Mouse (Mus musculus) thymus, adult 2 months (tissue): Measurements from ENCODE around the gene Ap3m1.

Experiments
- CTCF ChIP-seq: fragments of 200-500 bp; IDR thresholded peaks from 2 replicates; pipeline ENCODE4 v1.5.1; 2012; ENCODE audit warnings: mild to moderate bottlenecking, control low read depth, low read length, moderate library complexity, borderline replicate concordance; ENCODE audit not compliant: control insufficient read depth, poor library complexity, insufficient read depth; ENCODE audit errors: extremely low read depth
- POLR2A ChIP-seq: fragments of 200-500 bp; IDR thresholded peaks from 2 replicates; pipeline ENCODE4 v1.6.1; 2012; ENCODE audit warnings: mild to moderate bottlenecking, low read length, control low read depth, moderate library complexity; ENCODE audit not compliant: control insufficient read depth, poor library complexity, insufficient read depth; ENCODE audit errors: extremely low read depth

DNA sequence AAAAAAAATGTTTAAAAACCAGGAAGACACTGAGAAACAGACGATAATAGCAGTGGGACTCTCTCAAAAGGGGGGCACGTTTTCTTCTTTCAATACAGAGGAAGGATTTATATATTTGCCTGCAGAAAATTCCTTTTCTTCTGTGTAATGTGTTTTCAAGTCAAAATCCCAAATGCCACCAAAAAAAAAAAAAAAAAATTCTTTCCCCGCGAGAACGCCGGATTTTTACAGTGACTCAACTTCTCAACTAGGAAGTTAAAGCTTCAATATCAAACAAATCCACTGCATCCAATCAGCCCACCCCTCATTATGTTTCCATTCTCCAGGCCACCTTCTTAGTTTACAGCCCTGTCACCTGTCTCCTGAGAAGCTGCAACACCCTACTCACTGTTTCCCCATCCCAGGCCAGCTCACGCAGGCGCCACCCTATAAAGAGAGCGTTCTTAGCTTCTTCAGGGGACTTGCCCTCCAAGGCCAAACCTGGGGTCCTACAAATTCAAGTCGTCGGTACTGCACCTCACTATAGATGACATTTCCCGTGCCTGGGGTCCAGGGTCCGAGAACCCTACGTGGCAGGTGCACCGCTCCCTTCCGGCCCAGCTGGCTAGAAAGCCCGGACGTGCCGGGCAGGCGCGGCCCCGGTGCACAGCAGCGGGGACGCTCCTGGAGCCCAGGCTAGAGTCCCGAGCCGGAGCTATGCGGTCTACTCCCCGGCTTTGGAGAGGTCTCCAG lies 762 bp downstream of the Ap3m1 start:
- TF ChIP-seq CTCF (no peak), POLR2A (no peak)
